Mouse (Mus musculus) megakaryocyte, embryonic 14.5 days (primary cell): ENCODE measurements at regions not wholly inside any gene's neighbourhood (a gene's known extent, or its start where the extent isn't known, plus 50 kb on each side); places are given as distances from the start of the nearest gene placed in this dataset.

Experiments
- H3K27me3 ChIP-seq: replicated peaks from 2 replicates; pipeline ENCODE3; 2012; ENCODE audit warnings: inconsistent platforms
- H3K36me3 ChIP-seq: replicated peaks from 2 replicates; pipeline ENCODE3; 2012; ENCODE audit warnings: low read length, inconsistent platforms, mixed read lengths
- H3K4me1 ChIP-seq: 2 replicates; pipeline ENCODE4 v1.6.1; 2012; ENCODE audit warnings: inconsistent platforms
- H3K4me3 ChIP-seq: replicated peaks from 2 replicates; pipeline ENCODE3; 2012; ENCODE audit warnings: moderate library complexity, mild to moderate bottlenecking, inconsistent platforms
- H3K9me3 ChIP-seq: 2 replicates; pipeline ENCODE4 v1.6.1; 2012; ENCODE audit warnings: inconsistent platforms
- FLI1 ChIP-seq: IDR thresholded peaks from 2 replicates; pipeline ENCODE4 v1.6.1; 2012; ENCODE audit warnings: low read length, inconsistent platforms, mixed read lengths
- GATA1 ChIP-seq: IDR thresholded peaks from 3 replicates; pipeline ENCODE4 v1.6.1; 2012; ENCODE audit warnings: mixed read lengths, low read length, inconsistent platforms, borderline replicate concordance

DNA sequence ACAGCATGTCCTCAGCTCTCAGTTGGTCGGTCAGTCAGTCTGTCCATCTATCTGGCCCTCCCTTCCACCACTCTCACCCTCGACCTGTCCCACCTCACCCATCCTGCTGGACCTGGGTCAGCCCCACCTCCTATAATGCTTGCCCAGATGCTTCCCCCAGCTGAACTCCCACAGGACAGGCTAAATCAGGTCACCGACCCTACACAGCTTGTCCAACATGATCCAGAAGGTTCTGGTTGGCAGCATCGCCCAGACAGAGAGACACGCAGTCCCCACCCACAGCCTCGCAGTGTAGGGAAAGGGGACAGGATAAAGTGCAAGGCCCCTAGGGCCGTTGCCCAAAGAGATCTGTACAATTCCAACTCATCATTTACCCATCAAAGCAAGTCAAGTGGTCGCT lies 97.1 kb upstream of the Slc45a1 start:
- TF ChIP-seq FLI1 (no peak), GATA1 (no peak)

DNA sequence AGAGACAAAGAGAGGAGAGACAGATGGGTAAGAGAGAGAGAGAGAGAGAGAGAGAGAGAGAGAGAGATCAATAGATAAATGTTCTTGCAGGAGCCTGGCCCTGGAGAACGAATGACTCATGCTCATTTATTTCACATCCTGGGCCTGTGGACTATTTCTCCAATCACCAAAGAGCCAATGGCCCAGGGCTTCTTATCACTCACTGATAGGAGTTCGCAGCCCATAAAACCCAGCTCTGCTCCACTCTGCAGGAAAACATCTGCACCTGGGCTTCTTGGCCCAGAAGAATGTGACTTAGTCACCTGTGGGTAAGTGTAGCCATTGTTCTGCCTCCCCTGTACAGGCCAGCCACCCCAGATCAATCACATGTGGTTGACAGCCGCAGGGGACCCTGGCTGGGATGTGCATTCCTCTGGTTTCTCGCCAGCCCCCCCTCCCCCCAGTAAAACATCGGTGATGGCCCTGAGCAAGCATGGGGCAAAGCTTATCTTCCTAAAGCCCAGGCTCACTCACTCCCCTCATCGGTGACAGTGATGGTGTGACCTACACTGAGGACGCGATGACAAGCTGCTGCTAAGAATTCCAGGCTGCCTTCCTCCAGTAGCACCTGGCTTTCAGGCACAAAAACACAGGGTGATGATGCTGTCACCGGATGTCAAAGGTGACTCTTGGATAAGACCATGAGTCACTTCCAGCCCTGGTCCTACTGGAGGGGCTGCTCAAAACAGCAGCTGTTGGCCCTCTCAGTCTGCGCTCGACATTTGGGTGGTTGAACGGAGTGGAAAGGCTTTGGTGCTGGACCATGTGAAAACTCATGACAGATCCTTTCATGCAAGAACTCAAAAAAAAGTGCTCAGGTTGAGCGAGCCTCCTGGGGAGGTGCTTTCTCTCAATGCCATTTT lies 96.4 kb upstream of the Slc45a1 start:
- H3K9me3 ChIP-seq: no peaks in the 10 kb centered on the region
- no peak overlapping the region for H3K4me3 ChIP-seq
- no peak for TF ChIP-seq FLI1
- no peak for TF ChIP-seq GATA1
- H3K4me1 ChIP-seq: no peaks in the 10 kb centered on the region
- peaks cover 45% of the 10 kb centered on the region for H3K27me3 ChIP-seq
- no peaks in the 10 kb centered on the region for H3K36me3 ChIP-seq

More for the DNA sequence above, 97.1 kb upstream of the Slc45a1 start:
- Histone ChIP-seq H3K9me3 (no peaks in the 10 kb centered on the region), H3K36me3 (no peaks in the 10 kb centered on the region), H3K27me3 (peaks cover 47% of the 10 kb centered on the region), H3K4me3 (no peak overlapping the region), H3K4me1 (no peaks in the 10 kb centered on the region)

DNA sequence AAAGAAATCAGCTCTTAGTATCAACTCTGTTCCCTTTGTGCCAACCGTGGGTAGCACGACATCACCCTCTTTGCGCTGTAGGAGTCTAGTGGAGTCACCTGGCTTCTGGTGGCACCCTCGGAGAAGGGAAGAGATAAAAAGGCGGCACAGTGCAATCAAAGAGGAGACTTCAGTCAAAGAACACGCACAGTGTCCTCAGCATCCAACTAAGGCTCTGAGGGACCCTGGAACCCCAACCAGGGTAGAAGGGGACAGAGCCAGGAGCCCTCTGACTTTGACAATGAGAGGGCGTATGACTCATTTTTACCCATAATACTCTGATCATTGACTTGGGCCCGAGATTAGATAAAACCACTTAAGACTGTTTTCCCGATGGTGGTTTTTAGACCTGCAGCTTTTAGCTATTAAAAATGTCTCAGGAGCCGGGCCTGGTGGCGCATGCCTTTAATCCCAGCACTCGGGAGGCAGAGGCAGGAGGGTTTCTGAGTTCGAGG lies 94.5 kb upstream of the Slc45a1 start:
- H3K4me1 ChIP-seq: no peaks in the 10 kb centered on the region
- no peaks in the 10 kb centered on the region for H3K9me3 ChIP-seq
- no peak for TF ChIP-seq FLI1
- no peak for TF ChIP-seq GATA1
- H3K27me3 ChIP-seq: peaks cover 37% of the 10 kb centered on the region
- no peaks in the 10 kb centered on the region for H3K36me3 ChIP-seq
- H3K4me3 ChIP-seq: no peak overlapping the region

DNA sequence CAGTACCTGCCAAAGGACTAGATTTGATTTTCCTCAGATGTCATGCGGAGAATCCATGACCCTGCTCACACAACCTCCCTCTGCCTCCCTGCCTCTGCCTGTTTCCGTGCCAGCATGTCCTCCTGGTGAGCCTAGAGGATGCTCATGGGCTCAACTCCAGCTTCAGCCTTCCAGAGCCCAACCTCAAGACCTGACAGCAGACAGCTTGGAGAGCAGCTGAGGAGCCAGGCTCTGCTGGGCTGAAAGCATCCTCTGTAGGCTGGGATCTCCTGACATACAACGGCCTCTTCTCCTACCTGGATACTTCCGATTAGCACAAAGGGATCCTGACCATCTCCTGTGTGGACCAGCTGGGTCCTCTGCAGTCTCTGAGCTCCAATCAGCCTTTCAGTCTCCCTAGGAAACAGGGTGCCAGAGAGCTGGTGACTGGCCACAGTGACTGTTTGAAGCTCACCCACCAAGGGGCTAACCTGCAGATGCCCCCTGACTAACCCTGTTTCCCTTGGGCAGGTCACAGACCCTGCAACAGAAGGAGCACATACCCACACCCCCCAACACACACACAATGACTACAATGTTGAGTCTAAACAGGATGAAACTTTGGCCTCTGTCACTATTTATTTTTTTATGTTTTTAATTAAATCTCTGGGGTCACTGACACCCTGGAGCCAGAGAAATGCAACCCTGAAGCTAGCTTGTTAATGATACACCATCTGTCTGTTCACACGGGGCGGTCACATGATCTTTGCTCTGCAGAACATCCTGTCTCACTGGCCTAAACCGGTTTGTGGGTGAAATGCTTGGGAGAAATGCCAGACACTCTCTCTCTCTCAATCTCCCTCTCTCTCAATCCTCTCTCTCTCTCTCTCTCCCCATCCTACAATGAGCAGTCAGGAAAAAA lies 93.8 kb upstream of the Slc45a1 start:
- Histone ChIP-seq H3K36me3 (no peaks in the 10 kb centered on the region), H3K9me3 (no peaks in the 10 kb centered on the region), H3K4me3 (no peak overlapping the region), H3K4me1 (no peaks in the 10 kb centered on the region), H3K27me3 (peaks cover 33% of the 10 kb centered on the region)
- TF ChIP-seq GATA1: no peak
- no peak for TF ChIP-seq FLI1

DNA sequence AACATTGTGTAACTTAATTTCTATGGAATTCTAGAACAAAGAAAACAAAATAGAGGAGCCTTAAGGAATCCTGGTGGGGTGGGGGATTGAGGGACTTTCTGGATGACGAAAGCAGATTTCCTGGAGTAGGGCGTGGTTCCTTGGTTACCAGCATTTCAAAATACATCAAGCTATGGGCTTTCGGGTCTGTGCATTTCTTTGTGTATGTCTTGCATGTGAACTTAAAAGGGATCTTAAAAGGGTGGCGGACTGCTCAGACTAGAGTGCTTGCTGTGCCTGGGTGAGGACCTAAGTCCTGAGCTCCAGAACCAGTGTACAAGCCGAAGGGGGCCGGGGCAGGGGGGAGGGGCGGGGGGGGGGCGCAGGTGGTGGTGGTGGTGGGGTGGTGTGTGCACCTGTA lies 91.5 kb upstream of the Slc45a1 start:
- peaks cover 17% of the 10 kb centered on the region for H3K27me3 ChIP-seq
- no peaks in the 10 kb centered on the region for H3K36me3 ChIP-seq
- H3K9me3 ChIP-seq: no peaks in the 10 kb centered on the region
- no peak overlapping the region for H3K4me3 ChIP-seq
- TF ChIP-seq GATA1 (no peak), FLI1 (no peak)
- H3K4me1 ChIP-seq: no peaks in the 10 kb centered on the region

DNA sequence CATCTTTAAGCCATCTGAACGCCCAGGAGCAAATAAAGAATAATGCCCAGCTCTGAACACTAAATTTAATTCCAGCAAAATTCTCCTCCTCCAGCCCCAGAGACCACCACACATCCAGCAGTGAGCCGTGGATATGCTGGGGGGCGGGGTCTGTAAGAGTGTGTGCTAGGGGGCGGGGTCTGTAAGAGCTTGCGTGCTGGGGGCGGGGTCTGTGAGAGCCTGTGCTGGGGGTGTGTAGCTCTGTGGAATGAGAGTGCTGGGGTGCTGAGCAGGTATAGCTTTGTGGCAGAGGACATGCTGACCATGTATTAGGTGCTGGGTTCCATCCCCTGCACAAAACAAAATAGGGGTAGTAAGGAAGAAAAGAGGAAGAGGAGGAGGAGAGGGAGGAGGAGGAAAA lies 91.1 kb upstream of the Slc45a1 start:
- TF ChIP-seq FLI1 (no peak), GATA1 (no peak)
- Histone ChIP-seq H3K4me3 (no peak overlapping the region), H3K36me3 (no peaks in the 10 kb centered on the region), H3K9me3 (no peaks in the 10 kb centered on the region), H3K27me3 (peaks cover 13% of the 10 kb centered on the region), H3K4me1 (no peaks in the 10 kb centered on the region)

DNA sequence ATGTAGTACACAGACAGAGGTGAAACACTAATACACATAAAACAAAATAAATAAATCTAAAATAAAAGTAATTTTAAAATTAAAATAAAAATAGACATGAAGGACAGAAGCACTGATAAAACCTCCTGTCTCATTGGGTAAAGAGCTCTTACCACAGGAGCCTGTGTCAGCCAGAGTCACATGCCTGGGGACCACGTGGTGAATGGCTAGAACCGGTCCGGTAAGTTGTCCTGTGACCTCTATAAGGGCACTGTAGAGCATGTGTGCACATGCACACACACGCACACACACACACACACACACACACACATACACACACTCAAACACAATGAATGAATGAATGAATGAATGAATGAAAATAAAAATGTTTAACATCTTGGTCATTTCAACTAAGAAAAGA lies 89.8 kb upstream of the Slc45a1 start:
- no peak for TF ChIP-seq GATA1
- no peak for TF ChIP-seq FLI1
- Histone ChIP-seq H3K27me3 (peaks cover 13% of the 10 kb centered on the region), H3K4me3 (no peak overlapping the region), H3K9me3 (no peaks in the 10 kb centered on the region), H3K4me1 (no peaks in the 10 kb centered on the region), H3K36me3 (no peaks in the 10 kb centered on the region)

DNA sequence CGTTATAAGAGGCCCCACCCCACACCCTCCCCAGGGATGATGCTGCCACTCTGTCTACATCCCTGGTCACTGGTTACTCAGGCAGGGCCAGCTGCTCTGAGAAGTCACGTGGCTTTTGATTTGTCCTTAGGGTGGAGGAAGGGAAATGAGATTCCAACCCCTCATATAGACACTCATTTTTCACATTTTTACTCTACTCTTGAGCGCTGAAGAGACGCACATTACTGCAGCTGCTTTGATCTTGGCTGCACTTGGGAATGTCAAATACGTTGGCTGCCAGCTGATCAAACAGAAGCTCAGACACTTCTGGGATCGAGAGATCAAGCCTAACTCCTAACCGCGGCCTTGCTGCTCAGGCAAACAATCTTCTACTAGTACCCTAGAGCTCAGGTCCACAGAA lies 88.2 kb upstream of the Slc45a1 start:
- no peaks in the 10 kb centered on the region for H3K36me3 ChIP-seq
- no peaks in the 10 kb centered on the region for H3K9me3 ChIP-seq
- no peak overlapping the region for H3K4me3 ChIP-seq
- peaks cover 10% of the 10 kb centered on the region for H3K27me3 ChIP-seq
- no peaks in the 10 kb centered on the region for H3K4me1 ChIP-seq
- no peak for TF ChIP-seq FLI1
- TF ChIP-seq GATA1: no peak

DNA sequence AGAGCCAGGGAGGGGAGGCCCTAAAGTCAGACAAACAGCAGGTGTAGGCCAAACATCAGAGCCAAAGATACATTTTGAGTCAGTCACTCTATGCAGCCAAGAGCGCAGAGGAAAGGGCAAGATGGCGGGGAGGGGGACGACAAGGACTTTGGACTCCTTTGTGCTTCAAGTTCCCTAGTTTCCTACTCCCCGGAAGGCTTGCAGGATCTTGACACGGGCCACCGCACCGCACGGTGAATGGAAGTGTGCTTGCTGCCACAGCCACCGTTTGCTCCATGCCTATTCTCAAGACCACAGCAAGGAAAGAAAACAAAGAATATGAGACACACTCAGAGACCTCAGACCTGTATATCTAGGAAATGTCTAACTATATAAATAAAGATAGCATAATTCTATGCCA lies 86.8 kb upstream of the Slc45a1 start:
- TF ChIP-seq FLI1 (no peak), GATA1 (no peak)
- Histone ChIP-seq H3K4me1 (no peaks in the 10 kb centered on the region), H3K36me3 (no peaks in the 10 kb centered on the region), H3K4me3 (no peak overlapping the region), H3K27me3 (peaks cover 17% of the 10 kb centered on the region), H3K9me3 (no peaks in the 10 kb centered on the region)
